15 mouse cellular contexts compared by ENCODE assay signal in genomic region chr16:76133892-76134291, GRCm38 (mm10).
"Had no signal": no experiment of that assay in that cellular context is flagged by ENCODE, and none has a peak within 500 bp of the region (broad histone marks: within the 10 kb centered on the region; RNA-seq: fewer than 3 reads in every experiment).

No protein-coding gene starts in this region.

- ATAC-seq: midbrain, embryonic 15.5 days had no signal

- H3K27me3 ChIP-seq: liver, embryonic 13.5 days; midbrain, embryonic 12.5 days; midbrain, embryonic 15.5 days; neural tube, embryonic 12.5 days had no signal

- H3K27ac ChIP-seq: kidney, postnatal 0 days; layer of hippocampus, adult 2 months; left cerebral cortex, adult 2 months; liver, embryonic 13.5 days; midbrain, embryonic 12.5 days; midbrain, embryonic 15.5 days; neural tube, embryonic 12.5 days had no signal

- DNase-seq: kidney, adult 2 months; kidney, postnatal 25 days; layer of hippocampus, adult 9-11 months; layer of hippocampus, postnatal 36 days; liver, embryonic 13.5 days; lung, adult 2 months; retina, postnatal 1 day; thymus, adult 18-20 months; thymus, postnatal 36 days had no signal

- H3K9me3 ChIP-seq: liver, embryonic 13.5 days; midbrain, embryonic 12.5 days; midbrain, embryonic 15.5 days; neural tube, embryonic 12.5 days had no signal

- H3K36me3 ChIP-seq: liver, embryonic 13.5 days; midbrain, embryonic 12.5 days; midbrain, embryonic 15.5 days; neural tube, embryonic 12.5 days had no signal

- H3K4me3 ChIP-seq: layer of hippocampus, adult 2 months; left cerebral cortex, adult 2 months; liver, embryonic 13.5 days; midbrain, embryonic 12.5 days; midbrain, embryonic 15.5 days; neural tube, embryonic 12.5 days had no signal

- H3K4me1 ChIP-seq: liver, embryonic 13.5 days; midbrain, embryonic 12.5 days; midbrain, embryonic 15.5 days; neural tube, embryonic 12.5 days had no signal
